Mouse (Mus musculus): ENCODE measurements around the gene Ptger1. TPM values are rescaled to one million over a fixed set of nuclear protein-coding genes. Genes with fewer than 3 reads are reported as not detected.
A peak's percentile ranks its signal among the peaks of the same experiment; 100 is the strongest.

The Ptger1 gene
- polyA plus RNA-seq, 1 experiment, result 2.2 TPM

DNA sequence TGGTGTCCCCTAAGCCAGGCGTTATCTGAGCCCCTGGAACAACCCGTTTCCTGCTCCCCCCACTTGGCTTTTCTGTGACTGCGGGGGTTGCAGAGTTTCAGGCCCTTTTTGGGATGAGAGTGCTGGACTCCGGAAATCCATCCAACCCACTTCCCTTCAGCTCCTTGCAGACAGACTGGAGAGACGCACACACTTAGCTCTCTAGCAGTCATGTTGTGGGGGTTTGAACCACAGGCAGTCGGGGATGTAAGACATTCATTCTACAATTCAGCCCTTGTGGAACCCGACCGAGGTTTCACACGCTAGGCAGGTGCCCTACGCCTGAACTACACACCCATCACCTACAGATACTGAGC is 12.8 kb upstream of the Ptger1 start:
- peaks cover 2% of the 10 kb centered on the region; the same call in 1 of the 2 replicates for H3K4me1 ChIP-seq (ENCODE audit: control insufficient read depth, insufficient read depth, low read length)
- no peak overlapping the region for H3K27ac ChIP-seq (ENCODE audit: insufficient read depth, low read length)
- TF ChIP-seq POLR2A (IDR thresholded peaks at IDR 0.05; ENCODE audit: extremely low read depth, insufficient read depth, low read length), result no peak
- no peak for TF ChIP-seq CTCF (IDR thresholded peaks at IDR 0.05; ENCODE audit: extremely low read depth, insufficient read depth, low read length)
- H3K4me3 ChIP-seq (ENCODE audit: insufficient read depth, low read length), result peak overlapping the region; percentile 78

GRCm38 (mm10) chr8:83654725-83655124 is 11.8 kb upstream of the Ptger1 start:
- H3K27ac ChIP-seq (ENCODE audit: insufficient read depth, low read length), result no peak overlapping the region
- TF ChIP-seq POLR2A (IDR thresholded peaks at IDR 0.05; ENCODE audit: extremely low read depth, insufficient read depth, low read length) (no peak), CTCF (IDR thresholded peaks at IDR 0.05; ENCODE audit: extremely low read depth, insufficient read depth, low read length) (no peak)
- peaks cover 2% of the 10 kb centered on the region; the same call in 1 of the 2 replicates for H3K4me1 ChIP-seq (ENCODE audit: control insufficient read depth, insufficient read depth, low read length)
- no peak overlapping the region for H3K4me3 ChIP-seq (ENCODE audit: insufficient read depth, low read length)

GRCm38 (mm10) chr8:83656043-83656442 is 10.4 kb upstream of the Ptger1 start:
- TF ChIP-seq POLR2A (IDR thresholded peaks at IDR 0.05; ENCODE audit: extremely low read depth, insufficient read depth, low read length) (no peak), CTCF (IDR thresholded peaks at IDR 0.05; ENCODE audit: extremely low read depth, insufficient read depth, low read length) (no peak)
- H3K27ac ChIP-seq (ENCODE audit: insufficient read depth, low read length), result no peak overlapping the region
- peaks cover 8% of the 10 kb centered on the region; the same call in 1 of the 2 replicates for H3K4me1 ChIP-seq (ENCODE audit: control insufficient read depth, insufficient read depth, low read length)
- no peak overlapping the region for H3K4me3 ChIP-seq (ENCODE audit: insufficient read depth, low read length)

DNA sequence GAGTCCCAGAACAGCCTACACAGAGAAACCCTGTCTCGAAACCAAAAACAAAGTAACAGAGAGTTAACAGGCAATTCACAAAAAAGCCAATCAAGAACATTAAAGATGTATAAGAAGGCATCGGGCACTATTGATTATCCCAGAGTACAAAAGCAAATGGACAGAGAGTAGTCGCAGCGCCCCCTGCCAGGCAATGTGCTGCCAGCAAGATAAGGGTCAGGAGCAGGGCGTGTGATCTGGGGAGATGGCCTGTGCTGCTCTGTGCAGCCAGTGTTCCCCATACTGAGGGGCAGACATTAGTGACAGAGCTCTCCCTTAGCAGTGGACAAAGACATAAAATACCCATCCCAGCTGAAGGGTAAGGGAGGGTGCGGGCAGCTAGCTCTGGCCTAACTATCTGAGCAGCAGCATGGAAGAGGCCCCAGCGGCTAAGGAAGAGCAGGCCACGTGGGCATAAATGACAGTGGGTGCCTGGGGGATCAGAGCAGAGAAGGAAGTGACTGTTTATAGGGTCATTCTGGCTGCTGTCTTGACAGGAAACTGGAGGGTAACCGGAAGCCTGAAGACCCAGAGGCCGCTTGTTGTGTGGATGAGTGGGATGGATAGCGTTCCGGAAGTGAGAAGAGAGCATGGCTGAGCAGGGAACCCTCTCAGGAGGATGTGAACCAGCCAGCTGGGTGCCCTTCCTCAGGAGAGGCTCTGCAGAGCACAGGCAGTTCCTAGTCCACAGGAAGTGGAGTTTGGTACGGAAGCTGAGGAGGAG is 9.8 kb upstream of the Ptger1 start:
- Histone ChIP-seq H3K4me1 (ENCODE audit: control insufficient read depth, insufficient read depth, low read length) (peaks cover 9% of the 10 kb centered on the region; the same call in 1 of the 2 replicates), H3K27ac (ENCODE audit: insufficient read depth, low read length) (no peak overlapping the region), H3K4me3 (ENCODE audit: insufficient read depth, low read length) (no peak overlapping the region)
- TF ChIP-seq CTCF (IDR thresholded peaks at IDR 0.05; ENCODE audit: extremely low read depth, insufficient read depth, low read length) (0 out of 2 replicates have a peak, but pooled peaks have one; percentile 2), POLR2A (IDR thresholded peaks at IDR 0.05; ENCODE audit: extremely low read depth, insufficient read depth, low read length) (no peak)

DNA sequence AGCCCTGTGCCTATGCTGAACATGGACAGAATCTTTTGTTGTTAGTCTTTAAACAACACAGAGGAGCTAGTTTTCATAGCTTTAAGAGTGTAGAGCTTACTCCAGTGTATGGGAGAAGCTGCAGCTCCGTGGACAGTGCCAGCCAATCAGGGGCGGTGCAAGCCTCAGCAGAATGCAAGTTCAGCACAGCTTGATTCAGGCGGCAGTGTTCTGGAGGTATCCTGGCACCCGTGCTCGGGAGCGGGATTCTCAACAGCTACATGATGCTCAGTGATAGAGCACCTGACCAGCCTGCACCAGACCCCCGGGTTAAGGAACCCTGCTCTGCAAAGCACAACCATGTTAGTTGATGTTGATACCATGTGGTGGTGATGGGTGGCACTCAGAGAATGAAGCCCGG is 5.9 kb upstream of the Ptger1 start:
- no peak overlapping the region for H3K27ac ChIP-seq (ENCODE audit: insufficient read depth, low read length)
- peaks cover 8% of the 10 kb centered on the region; the same call in 1 of the 2 replicates for H3K4me1 ChIP-seq (ENCODE audit: control insufficient read depth, insufficient read depth, low read length)
- TF ChIP-seq CTCF (IDR thresholded peaks at IDR 0.05; ENCODE audit: extremely low read depth, insufficient read depth, low read length) (no peak), POLR2A (IDR thresholded peaks at IDR 0.05; ENCODE audit: extremely low read depth, insufficient read depth, low read length) (no peak)
- no peak overlapping the region for H3K4me3 ChIP-seq (ENCODE audit: insufficient read depth, low read length)

GRCm38 (mm10) chr8:83660995-83661680 is 5.3 kb upstream of the Ptger1 start:
- peaks cover 10% of the 10 kb centered on the region for H3K4me1 ChIP-seq (ENCODE audit: control insufficient read depth, insufficient read depth, low read length)
- H3K27ac ChIP-seq (ENCODE audit: insufficient read depth, low read length), result no peak overlapping the region
- TF ChIP-seq POLR2A (IDR thresholded peaks at IDR 0.05; ENCODE audit: extremely low read depth, insufficient read depth, low read length), result no peak
- H3K4me3 ChIP-seq (ENCODE audit: insufficient read depth, low read length), result no peak overlapping the region

- TF ChIP-seq POLR2A (IDR thresholded peaks at IDR 0.05; ENCODE audit: extremely low read depth, insufficient read depth, low read length) (no peak), CTCF (IDR thresholded peaks at IDR 0.05; ENCODE audit: extremely low read depth, insufficient read depth, low read length) (peak; percentile 72)
- no peak overlapping the region for H3K27ac ChIP-seq (ENCODE audit: insufficient read depth, low read length)
- peaks cover 15% of the 10 kb centered on the region for H3K4me1 ChIP-seq (ENCODE audit: control insufficient read depth, insufficient read depth, low read length)
- H3K4me3 ChIP-seq (ENCODE audit: insufficient read depth, low read length), result no peak overlapping the region
These were observed 4.1 kb upstream of the Ptger1 start for GRCm38 (mm10) chr8:83662421-83662826.

GRCm38 (mm10) chr8:83664096-83664495 is 2.4 kb upstream of the Ptger1 start:
- H3K4me1 ChIP-seq (ENCODE audit: control insufficient read depth, insufficient read depth, low read length), result peaks cover 15% of the 10 kb centered on the region
- no peak overlapping the region for H3K27ac ChIP-seq (ENCODE audit: insufficient read depth, low read length)
- no peak for TF ChIP-seq CTCF (IDR thresholded peaks at IDR 0.05; ENCODE audit: extremely low read depth, insufficient read depth, low read length)
- TF ChIP-seq POLR2A (IDR thresholded peaks at IDR 0.05; ENCODE audit: extremely low read depth, insufficient read depth, low read length), result no peak
- H3K4me3 ChIP-seq (ENCODE audit: insufficient read depth, low read length), result no peak overlapping the region

GRCm38 (mm10) chr8:83664931-83665625 is 1.4 kb upstream of the Ptger1 start:
- peaks cover 13% of the 10 kb centered on the region for H3K4me1 ChIP-seq (ENCODE audit: control insufficient read depth, insufficient read depth, low read length)
- no peak overlapping the region for H3K27ac ChIP-seq (ENCODE audit: insufficient read depth, low read length)
- no peak overlapping the region for H3K4me3 ChIP-seq (ENCODE audit: insufficient read depth, low read length)
- TF ChIP-seq CTCF (IDR thresholded peaks at IDR 0.05; ENCODE audit: extremely low read depth, insufficient read depth, low read length), result no peak
- no peak for TF ChIP-seq POLR2A (IDR thresholded peaks at IDR 0.05; ENCODE audit: extremely low read depth, insufficient read depth, low read length)

Measured in cortical plate, adult 2 months (tissue).